Comparison of ENCODE assay signal across 21 mouse cellular contexts in genomic region chr15:63071921-63072320, GRCm38 (mm10).
"Had no signal": no experiment of that assay in that cellular context is flagged by ENCODE, and none has a peak within 500 bp of the region (broad histone marks: within the 10 kb centered on the region; RNA-seq: fewer than 3 reads in every experiment).

No protein-coding gene starts in this region.

- ATAC-seq: hindbrain, embryonic 16.5 days; hindbrain, postnatal 0 days; inflammation-experienced regulatory T-cells, adult 6 months; intestine, embryonic 15.5 days; intestine, embryonic 16.5 days; intestine, postnatal 0 days had no signal

- DNase-seq: heart, postnatal 10 days; heart, postnatal 14 days; heart, postnatal 36 days; heart, postnatal 4 days; kidney, adult 11 months; kidney, adult 18-20 months; kidney, adult 2 months; kidney, adult 8-10 months; kidney, adult 9 months; kidney, postnatal 10 days; kidney, postnatal 14 days; kidney, postnatal 25 days; kidney, postnatal 36 days; layer of hippocampus, adult 9-11 months; layer of hippocampus, postnatal 36 days had no signal
